Mouse (Mus musculus): ENCODE results near the gene Rpl3l. TPM values are rescaled to one million over a fixed set of nuclear protein-coding genes. Genes with fewer than 3 reads are reported as not detected.

Gene Rpl3l
- polyA plus RNA-seq, 1 experiment from 2014 or later, result not detected

- peak; percentile 95 for DNase-seq (ENCODE audit: low spot score)
- WGBS, result 2% methylated on average over 29 of the region's 29 CpGs
- no peaks in the 10 kb centered on the region for H3K9me3 ChIP-seq
Measured at GRCm38 (mm10) chr17:24736330-24737051, 8.9 kb downstream of the Rpl3l start, which contains the start of gene Msrb1. Gene Msrb1, plus strand, starts transcription at chr17:24736642.

GRCm38 (mm10) chr17:24737135-24737810 lies 9.7 kb downstream of the Rpl3l start:
- Histone ChIP-seq H3K9me3 (no peaks in the 10 kb centered on the region), H3K27ac (no peak overlapping the region)

More at GRCm38 (mm10) chr17:24736330-24737051, 8.9 kb downstream of the Rpl3l start, which contains the start of gene Msrb1:
- Histone ChIP-seq H3K27ac (peak within 1 kb of the TSS; percentile 80), H3K27me3 (ENCODE audit: insufficient read depth, poor library complexity, severe bottlenecking) (0 out of 2 replicates have a peak, but pooled peaks cover 10% of the 10 kb centered on the region), H3K4me3 (peak within 1 kb of the TSS; percentile 81), H3K36me3 (peaks cover 9% of the 10 kb centered on the region; the same call in 1 of the 2 replicates), H3K4me1 (replicated peaks) (peaks cover 24% of the 10 kb centered on the region)

GRCm38 (mm10) chr17:24738238-24738637 lies 10.6 kb downstream of the Rpl3l start:
- 84% methylated on average over 4 of the region's 4 CpGs for WGBS
- H3K27ac ChIP-seq, result no peak overlapping the region
- no peaks in the 10 kb centered on the region for H3K9me3 ChIP-seq
- H3K36me3 ChIP-seq, result peaks cover 23% of the 10 kb centered on the region
- peaks cover 24% of the 10 kb centered on the region for H3K4me1 ChIP-seq (replicated peaks)
- no peak overlapping the region for H3K4me3 ChIP-seq
- 0 out of 2 replicates have a peak, but pooled peaks cover 9% of the 10 kb centered on the region for H3K27me3 ChIP-seq (ENCODE audit: insufficient read depth, poor library complexity, severe bottlenecking)
- DNase-seq (ENCODE audit: low spot score), result no peak

More at GRCm38 (mm10) chr17:24737135-24737810, 9.7 kb downstream of the Rpl3l start:
- Histone ChIP-seq H3K36me3 (peaks cover 17% of the 10 kb centered on the region), H3K4me3 (peak overlapping the region; percentile 81), H3K4me1 (replicated peaks) (peaks cover 24% of the 10 kb centered on the region), H3K27me3 (ENCODE audit: insufficient read depth, poor library complexity, severe bottlenecking) (0 out of 2 replicates have a peak, but pooled peaks cover 10% of the 10 kb centered on the region)
- 29% methylated on average over 8 of the region's 8 CpGs for WGBS
- DNase-seq (ENCODE audit: low spot score), result no peak

GRCm38 (mm10) chr17:24739926-24740325 lies 12.3 kb downstream of the Rpl3l start:
- Histone ChIP-seq H3K4me1 (replicated peaks) (peaks cover 24% of the 10 kb centered on the region), H3K4me3 (no peak overlapping the region), H3K27ac (no peak overlapping the region), H3K27me3 (ENCODE audit: insufficient read depth, poor library complexity, severe bottlenecking) (no peaks in the 10 kb centered on the region), H3K36me3 (peaks cover 23% of the 10 kb centered on the region), H3K9me3 (no peaks in the 10 kb centered on the region)
- no peak for DNase-seq (ENCODE audit: low spot score)
- WGBS, result 83% methylated on average over 8 of the region's 8 CpGs

GRCm38 (mm10) chr17:24742307-24742706 lies 14.7 kb downstream of the Rpl3l start:
- no peak for DNase-seq (ENCODE audit: low spot score)
- peaks cover 12% of the 10 kb centered on the region; the same call in 1 of the 2 replicates for H3K27me3 ChIP-seq (ENCODE audit: insufficient read depth, poor library complexity, severe bottlenecking)
- peaks cover 11% of the 10 kb centered on the region for H3K4me1 ChIP-seq (replicated peaks)
- H3K4me3 ChIP-seq, result no peak overlapping the region
- no peak overlapping the region for H3K27ac ChIP-seq
- WGBS, result 85% methylated on average over 8 of the region's 8 CpGs
- no peaks in the 10 kb centered on the region for H3K9me3 ChIP-seq
- peaks cover 23% of the 10 kb centered on the region for H3K36me3 ChIP-seq

- H3K4me1 ChIP-seq (replicated peaks), result peaks cover 5% of the 10 kb centered on the region
- H3K4me3 ChIP-seq, result no peak overlapping the region
- peaks cover 23% of the 10 kb centered on the region for H3K36me3 ChIP-seq
- no peak overlapping the region for H3K27ac ChIP-seq
- no peaks in the 10 kb centered on the region for H3K9me3 ChIP-seq
- 75% methylated on average over 5 of the region's 5 CpGs for WGBS
- DNase-seq (ENCODE audit: low spot score), result no peak
- peaks cover 19% of the 10 kb centered on the region; the same call in 1 of the 2 replicates for H3K27me3 ChIP-seq (ENCODE audit: insufficient read depth, poor library complexity, severe bottlenecking)
Measured at GRCm38 (mm10) chr17:24743896-24744295, 16.3 kb downstream of the Rpl3l start.

- H3K4me1 ChIP-seq (replicated peaks), result peaks cover 5% of the 10 kb centered on the region
- WGBS, result 71% methylated on average over 3 of the region's 3 CpGs
Measured at GRCm38 (mm10) chr17:24744381-24744780, 16.8 kb downstream of the Rpl3l start.

GRCm38 (mm10) chr17:24745526-24746497 lies 18.2 kb downstream of the Rpl3l start:
- peaks cover 5% of the 10 kb centered on the region for H3K4me1 ChIP-seq (replicated peaks)
- H3K4me3 ChIP-seq, result no peak overlapping the region
- 20% methylated on average over 7 of the region's 7 CpGs for WGBS
- no peak overlapping the region for H3K27ac ChIP-seq
- H3K36me3 ChIP-seq, result peaks cover 15% of the 10 kb centered on the region
- H3K27me3 ChIP-seq (ENCODE audit: insufficient read depth, poor library complexity, severe bottlenecking), result peaks cover 36% of the 10 kb centered on the region
- H3K9me3 ChIP-seq, result no peaks in the 10 kb centered on the region
- peak; percentile 84 for DNase-seq (ENCODE audit: low spot score)

More at GRCm38 (mm10) chr17:24744381-24744780, 16.8 kb downstream of the Rpl3l start:
- H3K27me3 ChIP-seq (ENCODE audit: insufficient read depth, poor library complexity, severe bottlenecking), result peaks cover 24% of the 10 kb centered on the region; the same call in 1 of the 2 replicates
- no peaks in the 10 kb centered on the region for H3K9me3 ChIP-seq
- peaks cover 23% of the 10 kb centered on the region for H3K36me3 ChIP-seq
- H3K4me3 ChIP-seq, result no peak overlapping the region
- DNase-seq (ENCODE audit: low spot score), result no peak
- H3K27ac ChIP-seq, result no peak overlapping the region

GRCm38 (mm10) chr17:24746986-24747385 lies 19.4 kb downstream of the Rpl3l start:
- H3K27ac ChIP-seq, result no peak overlapping the region
- peaks cover 9% of the 10 kb centered on the region for H3K36me3 ChIP-seq
- peaks cover 48% of the 10 kb centered on the region for H3K27me3 ChIP-seq (ENCODE audit: insufficient read depth, poor library complexity, severe bottlenecking)
- no peak for DNase-seq (ENCODE audit: low spot score)
- no peaks in the 10 kb centered on the region for H3K9me3 ChIP-seq
- H3K4me1 ChIP-seq (replicated peaks), result peaks cover 8% of the 10 kb centered on the region
- 45% methylated on average over 4 of the region's 4 CpGs for WGBS
- H3K4me3 ChIP-seq, result no peak overlapping the region

- Histone ChIP-seq H3K4me3 (no peak overlapping the region), H3K27ac (no peak overlapping the region), H3K4me1 (replicated peaks) (peaks cover 28% of the 10 kb centered on the region), H3K27me3 (ENCODE audit: insufficient read depth, poor library complexity, severe bottlenecking) (peaks cover 88% of the 10 kb centered on the region), H3K36me3 (no peaks in the 10 kb centered on the region), H3K9me3 (no peaks in the 10 kb centered on the region)
- no peak for DNase-seq (ENCODE audit: low spot score)
- 22% methylated on average over 4 of the region's 4 CpGs for WGBS
Measured at GRCm38 (mm10) chr17:24751528-24751927, 23.9 kb downstream of the Rpl3l start.

GRCm38 (mm10) chr17:24752415-24753394 lies 25.1 kb downstream of the Rpl3l start, which contains the start of gene Hs3st6:
Gene Hs3st6, plus strand, starts transcription at chr17:24752988.
- H3K36me3 ChIP-seq, result no peaks in the 10 kb centered on the region
- peak within 1 kb of the TSS; percentile 57 for H3K27ac ChIP-seq
- H3K9me3 ChIP-seq, result no peaks in the 10 kb centered on the region
- DNase-seq (ENCODE audit: low spot score), result peak; percentile 72
- peaks cover 89% of the 10 kb centered on the region for H3K27me3 ChIP-seq (ENCODE audit: insufficient read depth, poor library complexity, severe bottlenecking)
- H3K4me3 ChIP-seq, result peak within 1 kb of the TSS; percentile 61
- H3K4me1 ChIP-seq (replicated peaks), result peaks cover 23% of the 10 kb centered on the region
- under 1% methylated on average over 81 of the region's 82 CpGs for WGBS

All from hindbrain, embryonic 10.5 days (tissue).